ENCODE assay signal across 27 mouse cellular contexts in genomic region chr10:84460420-84461101, GRCm38 (mm10). TPM values are rescaled to one million over a fixed set of nuclear protein-coding genes. Genes with fewer than 3 reads are reported as not detected.
DNase-seq lines count a peak whose midpoint lies in the region; ATAC-seq and TF ChIP-seq lines count a peak whose summit lies in the region.
"Had no signal": no experiment of that assay in that cellular context is flagged by ENCODE, and none has a peak within 500 bp of the region (broad histone marks: within the 10 kb centered on the region; RNA-seq: fewer than 3 reads in every experiment).

No protein-coding gene starts in this region.

- H3K4me2 ChIP-seq in lung, postnatal 0 days (replicated peaks; ENCODE audit: low read depth, low read length), result no peak overlapping the region
- no peak overlapping the region for H3K4me2 ChIP-seq in intestine, postnatal 0 days (replicated peaks; ENCODE audit: low read depth)
- H3K4me2 ChIP-seq in liver, embryonic 15.5 days, result no peak overlapping the region
- H3K4me2 ChIP-seq: embryonic facial prominence, embryonic 12.5 days; lung, embryonic 15.5 days; midbrain, embryonic 13.5 days; neural tube, embryonic 15.5 days; stomach, embryonic 15.5 days had no signal

- WGBS in lung, postnatal 0 days, result 52% methylated on average over 8 of the region's 8 CpGs
- WGBS in intestine, postnatal 0 days, result 39% methylated on average over 8 of the region's 8 CpGs
- 46% methylated on average over 8 of the region's 8 CpGs for WGBS in liver, embryonic 15.5 days (ENCODE audit: insufficient replicate concordance)

- DNase-seq in lung, postnatal 0 days (ENCODE audit: low spot score), result no peak
- no peak for DNase-seq in lung, adult 18-20 months
- no peak for DNase-seq in right cerebral cortex, postnatal 36 days (ENCODE audit: low spot score in 2 of 2)
- no peak for DNase-seq in heart, adult 11 months
- no peak for DNase-seq in thymus, postnatal 4 days
- DNase-seq: cerebellum, adult 11 months; cerebellum, adult 9-11 months; embryo, embryonic 11 days; gastrocnemius, adult 2 months; heart, postnatal 14 days; kidney, adult 11 months; kidney, postnatal 25 days; lung, postnatal 36 days; retina, postnatal 1 day; right cerebral cortex, postnatal 14 days; thymus, postnatal 14 days had no signal

- no peak for TF ChIP-seq CTCF in lung, postnatal 0 days (IDR thresholded peaks at IDR 0.05)
- TF ChIP-seq CTCF in intestine, postnatal 0 days (IDR thresholded peaks at IDR 0.05; ENCODE audit: low read depth), result no peak

- H3K9me3 ChIP-seq in lung, postnatal 0 days (ENCODE audit: low read length), result no peaks in the 10 kb centered on the region
- H3K9me3 ChIP-seq in intestine, postnatal 0 days (ENCODE audit: control insufficient read depth), result no peaks in the 10 kb centered on the region
- no peaks in the 10 kb centered on the region for H3K9me3 ChIP-seq in liver, embryonic 15.5 days (replicated peaks)
- H3K9me3 ChIP-seq: embryonic facial prominence, embryonic 12.5 days; lung, embryonic 15.5 days; midbrain, embryonic 13.5 days; neural tube, embryonic 15.5 days; stomach, embryonic 15.5 days had no signal

- no peak overlapping the region for H3K4me3 ChIP-seq in lung, postnatal 0 days (ENCODE audit: low read depth, low read length)
- no peak overlapping the region for H3K4me3 ChIP-seq in intestine, postnatal 0 days (ENCODE audit: low read depth, low read length)
- H3K4me3 ChIP-seq in liver, embryonic 15.5 days (replicated peaks), result no peak overlapping the region
- H3K4me3 ChIP-seq: embryonic facial prominence, embryonic 12.5 days; gastrocnemius, adult 2 months; layer of hippocampus, adult 2 months; left cerebral cortex, adult 2 months; lung, embryonic 15.5 days; midbrain, embryonic 13.5 days; neural tube, embryonic 15.5 days; stomach, embryonic 15.5 days had no signal

- peak; percentile 39; the same call in 1 of the 2 replicates for ATAC-seq in lung, postnatal 0 days
- peak; percentile 61 for ATAC-seq in intestine, postnatal 0 days
- ATAC-seq in liver, embryonic 15.5 days (ENCODE audit: insufficient read depth), result 0 out of 2 replicates have a peak, but pooled peaks have one; percentile 40
- ATAC-seq: forebrain, embryonic 16.5 days; hindbrain, embryonic 16.5 days; midbrain, embryonic 13.5 days had no signal

- TF ChIP-seq EP300 in lung, postnatal 0 days (IDR thresholded peaks at IDR 0.05), result no peak

- no peaks in the 10 kb centered on the region for H3K27me3 ChIP-seq in lung, postnatal 0 days (replicated peaks; ENCODE audit: insufficient read depth, low read length)
- no peaks in the 10 kb centered on the region for H3K27me3 ChIP-seq in intestine, postnatal 0 days (replicated peaks; ENCODE audit: control insufficient read depth, insufficient read depth, low read length)
- H3K27me3 ChIP-seq in liver, embryonic 15.5 days, result no peaks in the 10 kb centered on the region
- H3K27me3 ChIP-seq: embryonic facial prominence, embryonic 12.5 days; lung, embryonic 15.5 days; midbrain, embryonic 13.5 days; neural tube, embryonic 15.5 days; stomach, embryonic 15.5 days had no signal

- H3K9ac ChIP-seq in lung, postnatal 0 days (replicated peaks; ENCODE audit: low read depth), result no peak overlapping the region
- no peak overlapping the region for H3K9ac ChIP-seq in intestine, postnatal 0 days (ENCODE audit: low read depth, low read length)
- no peak overlapping the region for H3K9ac ChIP-seq in liver, embryonic 15.5 days
- H3K9ac ChIP-seq: embryonic facial prominence, embryonic 12.5 days; lung, embryonic 15.5 days; midbrain, embryonic 13.5 days; neural tube, embryonic 15.5 days; stomach, embryonic 15.5 days had no signal

- H3K4me1 ChIP-seq in lung, postnatal 0 days (ENCODE audit: insufficient read depth, low read depth, low read length), result no peaks in the 10 kb centered on the region
- H3K4me1 ChIP-seq in intestine, postnatal 0 days (replicated peaks; ENCODE audit: control insufficient read depth, insufficient read depth, low read length), result no peaks in the 10 kb centered on the region
- no peaks in the 10 kb centered on the region for H3K4me1 ChIP-seq in liver, embryonic 15.5 days (replicated peaks)
- H3K4me1 ChIP-seq: embryonic facial prominence, embryonic 12.5 days; midbrain, embryonic 13.5 days; neural tube, embryonic 15.5 days; stomach, embryonic 15.5 days had no signal

- no peak overlapping the region for H3K27ac ChIP-seq in lung, postnatal 0 days (ENCODE audit: low read length)
- H3K27ac ChIP-seq in intestine, postnatal 0 days (ENCODE audit: low read depth, low read length), result no peak overlapping the region
- H3K27ac ChIP-seq in liver, embryonic 15.5 days (replicated peaks), result no peak overlapping the region
- H3K27ac ChIP-seq: embryonic facial prominence, embryonic 12.5 days; gastrocnemius, adult 2 months; layer of hippocampus, adult 2 months; left cerebral cortex, adult 2 months; lung, embryonic 15.5 days; midbrain, embryonic 13.5 days; neural tube, embryonic 15.5 days; stomach, embryonic 15.5 days had no signal

- H3K36me3 ChIP-seq in lung, postnatal 0 days (ENCODE audit: insufficient read depth, low read length), result no peaks in the 10 kb centered on the region
- no peaks in the 10 kb centered on the region for H3K36me3 ChIP-seq in intestine, postnatal 0 days (ENCODE audit: control insufficient read depth, insufficient read depth)
- H3K36me3 ChIP-seq in liver, embryonic 15.5 days (replicated peaks), result no peaks in the 10 kb centered on the region
- H3K36me3 ChIP-seq: embryonic facial prominence, embryonic 12.5 days; lung, embryonic 15.5 days; midbrain, embryonic 13.5 days; neural tube, embryonic 15.5 days; stomach, embryonic 15.5 days had no signal

RNA-seq across cellular contexts. Expression of gene Nuak1, which starts 20.2 kb away (rescaled TPM):
- 2.2 and 2.3 TPM in 2 replicates for polyA plus RNA-seq in lung, postnatal 0 days (2015; fragmentation: Nextera tagmentation; extraction: Ambion mirVana)
- 0.37 and 0.55 TPM in 2 replicates for polyA plus RNA-seq in intestine, postnatal 0 days (2015; fragmentation: Nextera tagmentation; extraction: Ambion mirVana)
- 0.13 and 0.15 TPM in 2 replicates for polyA plus RNA-seq in liver, embryonic 15.5 days (2015; fragmentation: Nextera tagmentation; extraction: Ambion mirVana)
